Mouse (Mus musculus) kidney, adult 2 months (tissue): Measurements from ENCODE around the gene Cdkn1b.

Source experiments
- CTCF ChIP-seq: fragments of 200-500 bp; conservative IDR thresholded peaks from 2 replicates; pipeline ENCODE4 v1.5.1; 2011; ENCODE audit warnings: low read depth, mild to moderate bottlenecking, control low read depth, low read length, moderate library complexity, mixed read lengths; ENCODE audit not compliant: insufficient read depth, insufficient read length
- POLR2A ChIP-seq: fragments of 200-500 bp; IDR thresholded peaks from one replicate; pipeline ENCODE4 v1.6.1; 2011; ENCODE audit warnings: low read depth, low read length, control low read depth

GRCm38 (mm10) chr6:134946054-134946453, 25.9 kb downstream of the Cdkn1b start:
- TF ChIP-seq CTCF (no peak), POLR2A (no peak)
